Mouse (Mus musculus) midbrain, embryonic 10.5 days (tissue): ENCODE results near the gene Ercc6l2. TPM values are rescaled to one million over a fixed set of nuclear protein-coding genes. Genes with fewer than 3 reads are reported as not detected.

Experiments
- DNase-seq: peaks from one replicate; pipeline ENCODE4 v3.0.0-alpha.2; 2017; ENCODE audit warnings: low spot score
- H3K27ac ChIP-seq: fragments of 300-500 bp; sonication (generic); replicated peaks from 2 replicates; pipeline ENCODE4 v1.5.1; 2016; ENCODE audit warnings: mild to moderate bottlenecking
- H3K27me3 ChIP-seq: fragments of 300-500 bp; sonication (generic); 2 replicates; pipeline ENCODE4 v1.6.1; 2016; ENCODE audit warnings: low read depth, mild to moderate bottlenecking; ENCODE audit not compliant: poor library complexity, severe bottlenecking
- H3K36me3 ChIP-seq: fragments of 300-500 bp; sonication (generic); 2 replicates; pipeline ENCODE4 v1.6.1; 2016; ENCODE audit warnings: mild to moderate bottlenecking, moderate library complexity
- H3K4me1 ChIP-seq: fragments of 300-500 bp; sonication (generic); 2 replicates; pipeline ENCODE4 v1.6.1; 2016
- H3K4me3 ChIP-seq: fragments of 300-500 bp; sonication (generic); 2 replicates; pipeline ENCODE4 v1.5.1; 2016; ENCODE audit warnings: mild to moderate bottlenecking, moderate library complexity
- H3K9me3 ChIP-seq: fragments of 300-500 bp; sonication (generic); replicated peaks from 2 replicates; pipeline ENCODE4 v1.6.1; 2016; ENCODE audit warnings: mild to moderate bottlenecking
- WGBS: fragments of 180-500 bp; shearing (Covaris S2); methylation state at CpG from one replicate; pipeline ENCODE4 v1.1.7; 2016; 5-methylcytosine and 5-hydroxymethylcytosine counted together
- polyA plus RNA-seq: library from polyadenylated mRNA; unstranded; fragments of >200 nt; fragmentation: Nextera tagmentation; extraction: Ambion mirVana; gene quantifications from 2 replicates; pipeline ENCODE4 v1.2.1, GENCODE M21; 2016

The Ercc6l2 gene
- 21.6 and 23.0 TPM in 2 replicates for polyA plus RNA-seq

- no peaks in the 10 kb centered on the region for H3K27me3 ChIP-seq
- DNase-seq = peak; percentile 99
- WGBS = under 1% methylated on average over 87 of the region's 87 CpGs
- H3K4me1 ChIP-seq = peaks cover 39% of the 10 kb centered on the region
- peak within 1 kb of the TSS; percentile 98 for H3K27ac ChIP-seq
- no peaks in the 10 kb centered on the region for H3K36me3 ChIP-seq
- peak within 1 kb of the TSS; percentile 71 for H3K4me3 ChIP-seq
- no peaks in the 10 kb centered on the region for H3K9me3 ChIP-seq
These were observed at the start of gene Ercc6l2 for GRCm38 (mm10) chr13:63814746-63815681. Gene Ercc6l2 (plus strand): TSS chr13:63815240.

- H3K4me3 ChIP-seq = no peak overlapping the region
- H3K9me3 ChIP-seq = no peaks in the 10 kb centered on the region
- H3K36me3 ChIP-seq = no peaks in the 10 kb centered on the region
- no peaks in the 10 kb centered on the region for H3K4me1 ChIP-seq
- peaks cover 4% of the 10 kb centered on the region; the same call in 1 of the 2 replicates for H3K27me3 ChIP-seq
- WGBS = 66% methylated on average over 11 of the region's 11 CpGs
- no peak for DNase-seq
- no peak overlapping the region for H3K27ac ChIP-seq
These were observed 49.0 kb upstream of the Ercc6l2 start for GRCm38 (mm10) chr13:63766065-63766464.

GRCm38 (mm10) chr13:63771009-63771408, 44.0 kb upstream of the Ercc6l2 start:
- WGBS = 91% methylated on average over 3 of the region's 3 CpGs
- no peaks in the 10 kb centered on the region for H3K9me3 ChIP-seq
- peaks cover 10% of the 10 kb centered on the region; the same call in 1 of the 2 replicates for H3K27me3 ChIP-seq
- no peak overlapping the region for H3K27ac ChIP-seq
- no peaks in the 10 kb centered on the region for H3K4me1 ChIP-seq
- no peaks in the 10 kb centered on the region for H3K36me3 ChIP-seq
- no peak for DNase-seq
- H3K4me3 ChIP-seq = no peak overlapping the region

DNA sequence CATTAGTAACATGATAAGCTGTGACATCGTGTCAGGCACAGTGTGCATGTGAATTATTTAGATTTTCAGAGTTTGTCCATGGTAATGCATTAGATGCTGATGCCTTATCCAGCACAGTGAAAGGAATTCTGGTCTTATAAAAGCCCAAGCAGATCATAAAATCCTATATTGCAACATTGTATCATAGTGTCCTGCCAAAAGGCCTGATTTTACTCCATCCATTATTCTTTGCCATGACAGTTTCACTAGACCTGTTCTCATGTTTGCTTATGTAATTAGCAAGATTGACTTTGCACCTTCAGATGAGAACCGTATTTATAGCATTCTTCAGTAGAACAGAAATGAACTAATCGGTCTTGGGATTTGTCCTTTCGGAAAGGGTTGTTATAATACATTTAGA, 36.1 kb upstream of the Ercc6l2 start:
- Histone ChIP-seq H3K4me1 (no peaks in the 10 kb centered on the region), H3K4me3 (no peak overlapping the region), H3K27me3 (no peaks in the 10 kb centered on the region; the same call in 1 of the 2 replicates), H3K27ac (no peak overlapping the region), H3K9me3 (no peaks in the 10 kb centered on the region), H3K36me3 (no peaks in the 10 kb centered on the region)
- no peak for DNase-seq
- WGBS = 91% methylated on average over 4 of the region's 4 CpGs

DNA sequence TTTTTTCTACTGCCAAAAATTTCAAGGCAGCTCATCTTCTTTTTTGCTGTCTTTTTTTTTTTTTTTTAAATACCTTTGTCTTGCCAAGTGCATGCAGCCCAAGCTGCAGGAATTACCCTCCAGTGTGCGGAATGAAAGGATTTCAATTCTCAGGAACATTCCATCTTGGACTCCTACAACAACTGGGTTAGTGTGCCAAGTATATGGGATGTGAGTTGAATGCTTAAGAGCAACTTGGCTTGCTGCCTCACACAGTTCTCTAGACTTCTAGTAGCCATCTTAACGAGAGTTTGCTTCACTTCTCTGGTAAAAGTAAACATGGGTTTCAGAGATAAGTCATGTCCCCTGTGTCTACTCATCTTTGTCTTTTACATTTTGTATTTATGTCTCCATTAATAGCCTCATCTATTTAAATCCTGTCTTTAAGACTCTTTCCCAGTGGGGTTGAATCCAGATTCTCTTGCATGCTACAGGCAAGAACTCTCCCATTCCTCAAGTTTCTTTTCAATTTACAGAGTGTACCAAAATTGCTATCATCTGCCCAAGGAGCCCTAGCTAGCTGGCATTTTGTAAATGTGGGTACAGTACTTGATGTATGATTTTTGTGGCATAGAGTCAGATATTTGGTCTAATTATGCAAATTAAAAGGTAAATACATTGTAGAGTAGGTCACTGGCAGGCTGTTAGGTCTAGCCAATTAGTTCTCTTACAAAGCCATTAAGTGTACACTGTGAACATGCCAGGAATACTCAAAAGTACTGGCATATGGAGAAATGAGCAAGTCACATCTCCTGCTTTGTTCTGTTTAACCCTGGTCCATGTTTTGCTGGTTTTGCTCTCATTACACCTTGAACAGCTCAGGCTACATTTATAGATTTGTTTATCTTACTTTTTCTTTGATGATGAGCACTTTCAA, 35.4 kb upstream of the Ercc6l2 start:
- Histone ChIP-seq H3K27me3 (no peaks in the 10 kb centered on the region), H3K4me3 (no peak overlapping the region), H3K27ac (no peak overlapping the region), H3K4me1 (no peaks in the 10 kb centered on the region), H3K9me3 (no peaks in the 10 kb centered on the region), H3K36me3 (no peaks in the 10 kb centered on the region)
- 89% methylated on average over 2 of the region's 2 CpGs for WGBS
- no peak for DNase-seq

DNA sequence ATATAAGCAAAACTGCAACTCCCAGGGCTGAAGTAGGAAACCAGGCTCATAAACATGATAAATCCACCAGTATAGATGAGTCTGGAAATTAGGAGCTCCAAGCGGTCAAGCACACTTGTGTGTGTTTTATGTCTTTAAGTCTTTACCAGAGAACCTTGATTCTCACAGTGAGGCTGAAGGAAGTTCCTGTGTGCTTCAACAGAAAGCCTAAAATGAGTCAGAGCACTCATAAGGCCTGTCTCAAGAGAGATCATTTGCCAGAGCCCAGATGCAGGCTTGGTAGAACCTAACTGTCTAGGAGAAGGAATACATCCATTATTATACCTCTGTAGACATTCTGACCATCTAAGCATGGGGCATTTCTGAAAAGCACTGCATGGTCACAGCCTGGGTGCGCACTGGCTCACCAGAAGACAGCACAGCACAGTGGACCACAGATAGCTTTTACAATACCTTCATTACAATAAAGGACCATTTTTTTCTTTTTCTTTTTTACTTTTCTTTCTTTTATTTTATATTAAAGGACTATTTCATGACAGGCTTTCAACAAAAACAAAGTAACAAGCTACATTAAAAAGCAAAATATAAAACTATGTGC, 22.7 kb upstream of the Ercc6l2 start:
- 92% methylated on average over 2 of the region's 2 CpGs for WGBS
- Histone ChIP-seq H3K27ac (no peak overlapping the region), H3K36me3 (no peaks in the 10 kb centered on the region), H3K9me3 (no peaks in the 10 kb centered on the region), H3K27me3 (no peaks in the 10 kb centered on the region), H3K4me1 (no peaks in the 10 kb centered on the region), H3K4me3 (no peak overlapping the region)
- no peak for DNase-seq

- Histone ChIP-seq H3K4me3 (no peak overlapping the region), H3K4me1 (no peaks in the 10 kb centered on the region), H3K27ac (no peak overlapping the region), H3K9me3 (no peaks in the 10 kb centered on the region), H3K27me3 (no peaks in the 10 kb centered on the region), H3K36me3 (no peaks in the 10 kb centered on the region)
- 83% methylated on average over 7 of the region's 7 CpGs for WGBS
- no peak for DNase-seq
These were observed 21.4 kb upstream of the Ercc6l2 start for GRCm38 (mm10) chr13:63793345-63794308.

DNA sequence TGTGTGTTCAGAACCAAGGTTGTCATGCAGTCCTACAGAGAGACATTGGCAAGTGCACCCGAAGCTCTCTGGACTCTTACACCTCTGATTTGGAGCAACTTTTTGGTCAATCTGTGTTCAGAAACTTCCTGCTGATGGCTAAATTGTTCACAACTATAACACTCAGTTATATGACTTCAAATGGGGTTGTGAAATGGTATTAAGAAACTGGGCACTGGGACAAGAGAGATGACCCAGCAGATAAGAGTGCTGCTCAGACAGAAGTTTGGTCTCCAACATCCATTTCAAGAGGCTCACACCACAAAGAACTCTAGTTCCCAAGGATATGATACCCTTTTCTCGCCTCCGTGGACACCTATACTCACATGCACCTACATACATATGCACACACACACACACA, 16.4 kb upstream of the Ercc6l2 start:
- Histone ChIP-seq H3K4me3 (no peak overlapping the region), H3K27ac (no peak overlapping the region), H3K4me1 (no peaks in the 10 kb centered on the region), H3K36me3 (no peaks in the 10 kb centered on the region), H3K27me3 (no peaks in the 10 kb centered on the region), H3K9me3 (no peaks in the 10 kb centered on the region)
- 85% methylated on average over 3 of the region's 3 CpGs for WGBS
- no peak for DNase-seq

DNA sequence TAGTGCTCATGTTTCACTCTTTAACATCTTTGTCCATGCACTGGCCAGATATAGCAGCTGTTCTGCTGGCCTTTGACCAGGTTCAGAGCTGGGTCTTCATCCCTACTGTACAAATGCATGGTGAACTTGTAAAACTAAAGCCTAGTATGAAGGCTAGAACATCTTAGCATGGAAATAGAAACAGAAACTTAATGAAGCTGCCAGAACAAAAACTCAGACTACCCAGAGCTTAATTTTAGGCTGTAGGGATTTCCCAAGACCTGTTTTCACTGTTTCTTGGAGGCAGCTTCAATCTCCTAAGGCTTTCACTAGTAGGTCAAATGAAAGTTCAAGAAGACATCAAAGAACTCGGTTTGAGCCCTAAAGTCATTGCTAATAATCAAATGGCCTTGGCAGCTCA, 15.1 kb upstream of the Ercc6l2 start:
- Histone ChIP-seq H3K9me3 (no peaks in the 10 kb centered on the region), H3K36me3 (no peaks in the 10 kb centered on the region), H3K4me3 (no peak overlapping the region), H3K27ac (no peak overlapping the region), H3K4me1 (no peaks in the 10 kb centered on the region), H3K27me3 (no peaks in the 10 kb centered on the region)
- DNase-seq = no peak
- WGBS = 83% methylated on average over 1 of the region's 1 CpGs

DNA sequence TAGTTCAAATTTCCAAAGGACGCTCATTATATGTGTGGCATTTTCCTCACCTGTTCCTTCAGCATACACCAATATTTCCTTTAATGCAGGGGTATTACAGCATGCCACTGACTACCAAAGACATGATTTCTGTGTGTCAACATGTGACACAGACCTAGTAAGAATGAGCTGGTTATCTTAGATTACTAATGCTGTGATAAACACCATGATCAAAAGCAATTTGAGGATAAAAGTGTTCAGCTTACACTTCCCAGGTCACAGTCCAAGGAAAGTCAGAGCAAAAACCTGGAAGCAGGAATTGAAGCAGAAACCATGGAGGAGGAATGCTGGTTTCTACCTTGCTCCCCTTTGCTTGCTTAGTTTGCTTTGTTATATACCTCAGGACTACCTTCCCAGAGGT, 13.8 kb upstream of the Ercc6l2 start:
- DNase-seq = no peak
- H3K27me3 ChIP-seq = no peaks in the 10 kb centered on the region
- H3K9me3 ChIP-seq = no peaks in the 10 kb centered on the region
- no peak overlapping the region for H3K27ac ChIP-seq
- no peaks in the 10 kb centered on the region for H3K4me1 ChIP-seq
- 95% methylated on average over 1 of the region's 1 CpGs for WGBS
- H3K4me3 ChIP-seq = no peak overlapping the region
- no peaks in the 10 kb centered on the region for H3K36me3 ChIP-seq

DNA sequence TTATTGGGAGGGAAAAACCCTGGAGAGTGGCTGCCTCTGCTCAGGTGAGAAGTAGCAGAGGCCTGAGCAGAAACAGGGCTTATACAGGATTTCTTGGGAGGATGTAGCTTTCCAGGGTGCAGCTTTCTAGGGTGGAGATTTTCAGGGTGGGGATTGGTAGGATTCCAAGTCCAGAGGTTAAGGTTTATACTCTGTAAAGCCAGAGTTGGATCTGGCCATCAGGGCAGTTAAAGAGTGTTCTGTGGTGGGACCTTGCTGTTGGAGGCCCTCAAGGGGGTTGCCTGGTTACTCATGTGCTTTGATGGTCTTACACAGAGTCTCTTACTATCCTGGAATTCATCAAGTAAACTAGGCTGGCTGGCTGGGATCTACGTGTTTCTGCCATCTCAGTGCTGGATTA, 7.8 kb upstream of the Ercc6l2 start:
- no peak overlapping the region for H3K27ac ChIP-seq
- peaks cover 22% of the 10 kb centered on the region for H3K4me1 ChIP-seq
- WGBS = 82% methylated on average over 1 of the region's 1 CpGs
- H3K9me3 ChIP-seq = no peaks in the 10 kb centered on the region
- H3K4me3 ChIP-seq = no peak overlapping the region
- no peaks in the 10 kb centered on the region for H3K27me3 ChIP-seq
- DNase-seq = no peak
- no peaks in the 10 kb centered on the region for H3K36me3 ChIP-seq
